Mouse (Mus musculus) forebrain, embryonic 14.5 days (tissue): ENCODE data around the gene Gnaz. TPM values are rescaled to one million over a fixed set of nuclear protein-coding genes. Genes with fewer than 3 reads are reported as not detected.

Experiments used
- ATAC-seq: fragments of 200-750 bp; cut with Nextera tagmentation; 2 replicates; pipeline ENCODE4 v1.8.0; 2017; ENCODE audit warnings: mild to moderate bottlenecking, moderate library complexity
- DNase-seq: peaks from one replicate; pipeline ENCODE4 v3.0.0-alpha.2; 2015; ENCODE audit warnings: low spot score
- H3K27ac ChIP-seq: fragments of 300-500 bp; sonication (generic); 2 replicates; pipeline ENCODE4 v1.5.1; 2014; ENCODE audit warnings: low read depth, mild to moderate bottlenecking, control low read depth, low read length, moderate library complexity
- H3K27me3 ChIP-seq: fragments of 300-500 bp; sonication (generic); replicated peaks from 2 replicates; pipeline ENCODE4 v1.6.1; 2014; ENCODE audit warnings: low read length, control low read depth, mixed read lengths; ENCODE audit not compliant: control insufficient read depth, insufficient read depth
- H3K36me3 ChIP-seq: fragments of 300-500 bp; sonication (generic); 2 replicates; pipeline ENCODE4 v1.6.1; 2014; ENCODE audit warnings: low read length, control low read depth; ENCODE audit not compliant: control insufficient read depth, insufficient read depth
- H3K4me1 ChIP-seq: fragments of 300-500 bp; sonication (generic); 2 replicates; pipeline ENCODE4 v1.6.1; 2014; ENCODE audit warnings: antibody characterized with exemption, low read length, control low read depth; ENCODE audit not compliant: control insufficient read depth, insufficient read depth
- H3K4me2 ChIP-seq: fragments of 300-500 bp; sonication (generic); 2 replicates; pipeline ENCODE4 v1.6.1; 2014; ENCODE audit warnings: mild to moderate bottlenecking, control low read depth, low read length
- H3K4me3 ChIP-seq: fragments of 300-500 bp; sonication (generic); 2 replicates; pipeline ENCODE4 v1.5.1; 2014; ENCODE audit warnings: low read depth, low read length, control low read depth
- H3K9ac ChIP-seq: fragments of 300-500 bp; sonication (generic); 2 replicates; pipeline ENCODE4 v1.6.1; 2014; ENCODE audit warnings: mild to moderate bottlenecking, low read length, control low read depth, moderate library complexity
- H3K9me3 ChIP-seq: fragments of 300-500 bp; sonication (generic); replicated peaks from 2 replicates; pipeline ENCODE4 v1.6.1; 2016; ENCODE audit warnings: low read length, control low read depth, mixed read lengths; ENCODE audit not compliant: control insufficient read depth
- WGBS: fragments of 180-500 bp; shearing (Covaris S2); extraction: QIAGEN DNeasy Blood & Tissue Kit; methylation state at CpG from one replicate; pipeline ENCODE4 v1.1.7; 2014; 5-methylcytosine and 5-hydroxymethylcytosine counted together
- polyA plus RNA-seq: library from polyadenylated mRNA; unstranded; fragments of >200 nt; fragmentation: Nextera tagmentation; extraction: Ambion mirVana; gene quantifications from 2 replicates; pipeline ENCODE4 v1.2.1, GENCODE M21; 2014

Gnaz gene
- polyA plus RNA-seq, 1 experiment from 2014 or later = 23.7 TPM

- DNase-seq (peak; percentile 88), ATAC-seq (peak; percentile 89)
- WGBS = under 1% methylated on average over 36 of the region's 73 CpGs
- H3K4me1 ChIP-seq = peaks cover 43% of the 10 kb centered on the region
- peak within 1 kb of the TSS; percentile 86 for H3K9ac ChIP-seq
- no peaks in the 10 kb centered on the region for H3K36me3 ChIP-seq
- no peaks in the 10 kb centered on the region for H3K9me3 ChIP-seq
- H3K4me2 ChIP-seq = peak within 1 kb of the TSS; percentile 93
- H3K27me3 ChIP-seq = no peaks in the 10 kb centered on the region
- peak within 1 kb of the TSS; percentile 92 for H3K4me3 ChIP-seq
- peak within 1 kb of the TSS; percentile 87 for H3K27ac ChIP-seq
Measured at GRCm38 (mm10) chr10:75060217-75060842, 93.4 kb downstream of the Gnaz start, which contains the start of gene Bcr. Gene Bcr, plus strand, starts transcription at chr10:75060592.

- no peaks in the 10 kb centered on the region for H3K27me3 ChIP-seq
- H3K9me3 ChIP-seq = no peaks in the 10 kb centered on the region
- H3K9ac ChIP-seq = peak overlapping the region; percentile 86
- H3K36me3 ChIP-seq = no peaks in the 10 kb centered on the region
- DNase-seq (peak; percentile 40), ATAC-seq (peak; percentile 45)
- peak overlapping the region; percentile 93 for H3K4me2 ChIP-seq
- peak overlapping the region; percentile 87 for H3K27ac ChIP-seq
- H3K4me3 ChIP-seq = peak overlapping the region; percentile 92
- WGBS = under 1% methylated on average over 32 of the region's 48 CpGs
- H3K4me1 ChIP-seq = peaks cover 47% of the 10 kb centered on the region
Measured at GRCm38 (mm10) chr10:75060843-75061235, 93.9 kb downstream of the Gnaz start.

GRCm38 (mm10) chr10:75061341-75062188 is 94.6 kb downstream of the Gnaz start:
- peaks cover 44% of the 10 kb centered on the region for H3K4me1 ChIP-seq
- no peaks in the 10 kb centered on the region for H3K27me3 ChIP-seq
- H3K36me3 ChIP-seq = no peaks in the 10 kb centered on the region
- H3K4me3 ChIP-seq = peak overlapping the region; percentile 92
- 1% methylated on average over 71 of the region's 71 CpGs for WGBS
- peak overlapping the region; percentile 93 for H3K4me2 ChIP-seq
- H3K27ac ChIP-seq = peak overlapping the region; percentile 87; the same call in 1 of the 2 replicates
- H3K9ac ChIP-seq = peak overlapping the region; percentile 86
- H3K9me3 ChIP-seq = no peaks in the 10 kb centered on the region
- peak; percentile 22 for DNase-seq
- no peak for ATAC-seq

- no peaks in the 10 kb centered on the region for H3K27me3 ChIP-seq
- peak overlapping the region; percentile 92 for H3K4me3 ChIP-seq
- ATAC-seq = no peak
- H3K4me1 ChIP-seq = peaks cover 44% of the 10 kb centered on the region
- H3K36me3 ChIP-seq = no peaks in the 10 kb centered on the region
- peak overlapping the region; percentile 86 for H3K9ac ChIP-seq
- peak; percentile 59 for DNase-seq
- no peak overlapping the region for H3K27ac ChIP-seq
- H3K4me2 ChIP-seq = peak overlapping the region; percentile 93
- WGBS = 5% methylated on average over 6 of the region's 6 CpGs
- H3K9me3 ChIP-seq = no peaks in the 10 kb centered on the region
Measured at GRCm38 (mm10) chr10:75062189-75062561, 95.2 kb downstream of the Gnaz start.

- Histone ChIP-seq H3K4me2 (peak overlapping the region; percentile 93), H3K9me3 (no peaks in the 10 kb centered on the region), H3K9ac (peak overlapping the region; percentile 86), H3K4me1 (peaks cover 44% of the 10 kb centered on the region), H3K36me3 (no peaks in the 10 kb centered on the region), H3K27me3 (no peaks in the 10 kb centered on the region), H3K4me3 (peak overlapping the region; percentile 92), H3K27ac (no peak overlapping the region)
- no peak for DNase-seq
- ATAC-seq = no peak
- 56% methylated on average over 6 of the region's 6 CpGs for WGBS
Measured at GRCm38 (mm10) chr10:75062621-75063020, 95.6 kb downstream of the Gnaz start.

- WGBS = 50% methylated on average over 12 of the region's 12 CpGs
- peaks cover 44% of the 10 kb centered on the region for H3K4me1 ChIP-seq
- peak overlapping the region; percentile 93 for H3K4me2 ChIP-seq
- H3K9ac ChIP-seq = peak overlapping the region; percentile 55
- no peaks in the 10 kb centered on the region for H3K9me3 ChIP-seq
- ATAC-seq = no peak
- peak; percentile 24 for DNase-seq
- no peaks in the 10 kb centered on the region for H3K36me3 ChIP-seq
- H3K27ac ChIP-seq = peak overlapping the region; percentile 36; the same call in 1 of the 2 replicates
- peak overlapping the region; percentile 92 for H3K4me3 ChIP-seq
- H3K27me3 ChIP-seq = no peaks in the 10 kb centered on the region
Measured at GRCm38 (mm10) chr10:75063301-75063965, 96.5 kb downstream of the Gnaz start.

GRCm38 (mm10) chr10:75065691-75066090 is 98.7 kb downstream of the Gnaz start:
- no peak for DNase-seq
- 75% methylated on average over 6 of the region's 6 CpGs for WGBS
- Histone ChIP-seq H3K27ac (no peak overlapping the region), H3K4me1 (peaks cover 39% of the 10 kb centered on the region), H3K27me3 (no peaks in the 10 kb centered on the region), H3K4me3 (no peak overlapping the region), H3K36me3 (no peaks in the 10 kb centered on the region), H3K9me3 (no peaks in the 10 kb centered on the region), H3K4me2 (no peak overlapping the region), H3K9ac (no peak overlapping the region)
- ATAC-seq = no peak
